ENCODE assay signal across 11 mouse cellular contexts in the genomic region with DNA sequence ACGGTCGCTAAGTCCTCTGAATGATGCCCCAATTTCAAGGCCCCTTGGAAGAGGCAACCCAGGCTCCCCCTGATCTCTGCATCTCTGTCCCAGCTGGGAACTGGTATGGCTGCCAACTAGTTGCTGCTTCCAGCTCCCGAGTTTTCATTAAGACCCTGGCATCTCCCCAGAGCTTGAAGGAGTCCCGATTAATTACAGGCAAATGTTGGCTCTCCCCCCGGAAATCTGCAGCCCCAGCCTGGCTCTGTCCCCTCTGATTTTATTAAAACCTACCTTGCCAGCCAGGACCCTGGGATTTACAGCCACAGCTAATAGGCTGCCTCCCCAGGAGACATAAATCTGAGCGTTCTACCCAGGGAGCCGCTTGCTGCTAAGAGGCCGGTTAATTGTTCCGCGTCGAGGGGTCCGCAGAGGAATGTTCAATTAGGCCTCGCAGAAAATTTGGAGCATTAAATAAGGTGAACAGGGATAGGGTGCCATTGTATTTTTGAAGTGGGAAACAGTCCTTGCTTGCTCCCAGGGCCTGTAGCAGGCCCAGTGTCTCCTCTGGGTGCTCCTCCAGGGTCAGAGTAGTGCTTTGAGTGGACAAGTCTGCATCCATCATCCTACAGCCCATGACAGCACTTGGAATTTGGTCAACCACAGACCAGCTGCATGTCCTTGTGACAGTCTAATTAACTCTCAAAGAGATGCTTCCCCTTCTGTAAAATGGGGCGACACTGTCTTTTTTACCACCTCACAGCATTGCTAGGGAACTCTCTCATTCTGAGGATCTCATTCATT. TPM values are rescaled to one million over a fixed set of nuclear protein-coding genes. Genes with fewer than 3 reads are reported as not detected.
A peak's percentile ranks its signal among the peaks of the same experiment; 100 is the strongest.
DNase-seq lines count a peak whose midpoint lies in the region; ATAC-seq lines count a peak whose summit lies in the region.
"Had no signal": no experiment of that assay in that cellular context is flagged by ENCODE, and none has a peak within 500 bp of the region (broad histone marks: within the 10 kb centered on the region; RNA-seq: fewer than 3 reads in every experiment).

No protein-coding gene starts in this region.

- no peak overlapping the region for H3K4me3 ChIP-seq in hindbrain, embryonic 15.5 days
- no peak overlapping the region for H3K4me3 ChIP-seq in hindbrain, embryonic 10.5 days
- H3K4me3 ChIP-seq in neural tube, embryonic 14.5 days (ENCODE audit: low read depth, low read length), result no peak overlapping the region

- ATAC-seq in hindbrain, embryonic 15.5 days (ENCODE audit: low FRiP score, low read depth), result peak; percentile 81
- ATAC-seq in neural tube, embryonic 14.5 days (ENCODE audit: low read depth), result peak; percentile 88

- peaks cover 23% of the 10 kb centered on the region for H3K4me1 ChIP-seq in hindbrain, embryonic 15.5 days (replicated peaks)
- H3K4me1 ChIP-seq in hindbrain, embryonic 10.5 days (replicated peaks), result peaks cover 26% of the 10 kb centered on the region
- peaks cover 10% of the 10 kb centered on the region; the same call in 1 of the 2 replicates for H3K4me1 ChIP-seq in neural tube, embryonic 14.5 days (ENCODE audit: control insufficient read depth, insufficient read depth, low read length)

- H3K9me3 ChIP-seq in hindbrain, embryonic 15.5 days, result no peaks in the 10 kb centered on the region
- H3K9me3 ChIP-seq in hindbrain, embryonic 10.5 days, result no peaks in the 10 kb centered on the region
- no peaks in the 10 kb centered on the region for H3K9me3 ChIP-seq in neural tube, embryonic 14.5 days (ENCODE audit: control insufficient read depth, low read length)

- no peak for DNase-seq in hindbrain, embryonic 10.5 days (ENCODE audit: low spot score)
- DNase-seq in forelimb bud, embryonic 11.5 days (ENCODE audit: low read depth, low spot score), result peak; percentile 40
- DNase-seq in left cerebral cortex, adult 18-20 months (ENCODE audit: low spot score in 2 of 2), result peak; percentile 10 to 12
- no peak for DNase-seq in gastrocnemius, adult 8-10 months (ENCODE audit: low spot score in 2 of 2)
- DNase-seq in testis, postnatal 10 days (ENCODE audit: low spot score), result no peak
- DNase-seq in cerebellum, adult 9-10 months, result no peak
- DNase-seq: cerebellum, postnatal 36 days; gastrocnemius, postnatal 25 days; kidney, adult 18-20 months had no signal

- no peak overlapping the region for H3K27ac ChIP-seq in hindbrain, embryonic 15.5 days (replicated peaks)
- no peak overlapping the region for H3K27ac ChIP-seq in hindbrain, embryonic 10.5 days
- no peak overlapping the region for H3K27ac ChIP-seq in neural tube, embryonic 14.5 days (ENCODE audit: low read depth, low read length)

- H3K36me3 ChIP-seq in hindbrain, embryonic 15.5 days, result no peaks in the 10 kb centered on the region
- H3K36me3 ChIP-seq in hindbrain, embryonic 10.5 days, result no peaks in the 10 kb centered on the region
- no peaks in the 10 kb centered on the region for H3K36me3 ChIP-seq in neural tube, embryonic 14.5 days (ENCODE audit: control insufficient read depth, insufficient read depth, low read length)

- H3K27me3 ChIP-seq in hindbrain, embryonic 15.5 days, result peaks cover 18% of the 10 kb centered on the region; the same call in 1 of the 2 replicates
- H3K27me3 ChIP-seq in hindbrain, embryonic 10.5 days (ENCODE audit: insufficient read depth, poor library complexity, severe bottlenecking), result peaks cover 67% of the 10 kb centered on the region
- H3K27me3 ChIP-seq in neural tube, embryonic 14.5 days (ENCODE audit: control insufficient read depth, insufficient read depth, low read length), result peaks cover 6% of the 10 kb centered on the region; the same call in 1 of the 2 replicates

- no peak overlapping the region for H3K9ac ChIP-seq in hindbrain, embryonic 15.5 days
- H3K9ac ChIP-seq in neural tube, embryonic 14.5 days (replicated peaks; ENCODE audit: low read depth, low read length), result no peak overlapping the region

- no peak overlapping the region for H3K4me2 ChIP-seq in hindbrain, embryonic 15.5 days
- H3K4me2 ChIP-seq in neural tube, embryonic 14.5 days (ENCODE audit: low read depth, low read length), result no peak overlapping the region

- 23% methylated on average over 14 of the region's 14 CpGs for WGBS in hindbrain, embryonic 15.5 days
- 60% methylated on average over 14 of the region's 14 CpGs for WGBS in hindbrain, embryonic 10.5 days
- 11% methylated on average over 14 of the region's 14 CpGs for WGBS in neural tube, embryonic 14.5 days

RNA-seq across cellular contexts. Expression of gene Msx1, which starts 33.6 kb away (rescaled TPM):
- polyA plus RNA-seq in hindbrain, embryonic 15.5 days (2015; fragmentation: Nextera tagmentation; extraction: Ambion mirVana), result 26.4 and 36.7 TPM in 2 replicates
- 188 and 212 TPM in 2 replicates for polyA plus RNA-seq in hindbrain, embryonic 10.5 days (2016; fragmentation: Nextera tagmentation; extraction: Ambion mirVana)
- total RNA-seq in left cerebral cortex, adult 18-20 months (2021), result 1 to 10 TPM; 4.5 to 4.9 TPM
- polyA plus RNA-seq in neural tube, embryonic 14.5 days (2014; fragmentation: Nextera tagmentation; extraction: Ambion mirVana), result 11.8 and 12.5 TPM in 2 replicates
- 1 to 10 TPM; 1.2 to 1.7 (median 1.4) TPM for total RNA-seq in gastrocnemius, adult 8-10 months (2022)

Comparison
In these comparisons a context has a peak if more than half of its experiments do, and no peak if none do; other contexts are left out.
1. DNase-seq: peak in forelimb bud, embryonic 11.5 days (single experiment) and left cerebral cortex, adult 18-20 months (2 of 2); none in hindbrain, embryonic 10.5 days (single experiment), gastrocnemius, adult 8-10 months (0 of 2), testis, postnatal 10 days (single experiment) and cerebellum, adult 9-10 months (single experiment).